Mouse (Mus musculus) liver, postnatal 0 days (tissue): ENCODE data around the gene Pigl. TPM values are rescaled to one million over a fixed set of nuclear protein-coding genes. Genes with fewer than 3 reads are reported as not detected.
"Not testable (repeated sequence)": the region's sequence is repeated elsewhere in the genome, so short reads cannot be mapped to it uniquely, and the experiment has no call there.

Experiments used
- ATAC-seq: fragments of 200-750 bp; cut with Nextera tagmentation; 2 replicates; pipeline ENCODE4 v1.8.0; 2017; ENCODE audit warnings: mild to moderate bottlenecking, moderate library complexity
- DNase-seq: peaks from one replicate; pipeline ENCODE4 v3.0.0-alpha.2; 2016
- H3K27ac ChIP-seq: fragments of 300-500 bp; sonication (generic); 2 replicates; pipeline ENCODE4 v1.5.1; 2014; ENCODE audit warnings: antibody characterized with exemption, moderate library complexity, mild to moderate bottlenecking, low read depth
- H3K27me3 ChIP-seq: fragments of 300-500 bp; sonication (generic); 2 replicates; pipeline ENCODE4 v1.6.1; 2014; ENCODE audit warnings: low read length, control low read depth, mixed read lengths; ENCODE audit not compliant: insufficient read depth
- H3K36me3 ChIP-seq: fragments of 300-500 bp; sonication (generic); replicated peaks from 2 replicates; pipeline ENCODE4 v1.6.1; 2014; ENCODE audit warnings: mild to moderate bottlenecking, control low read depth, low read length, moderate library complexity, mixed read lengths; ENCODE audit not compliant: insufficient read depth
- H3K4me1 ChIP-seq: fragments of 300-500 bp; sonication (generic); 2 replicates; pipeline ENCODE4 v1.6.1; 2014; ENCODE audit warnings: antibody characterized with exemption, mild to moderate bottlenecking, control low read depth; ENCODE audit not compliant: insufficient read depth
- H3K4me2 ChIP-seq: fragments of 300-500 bp; sonication (generic); 2 replicates; pipeline ENCODE4 v1.6.1; 2014; ENCODE audit warnings: low read depth, mild to moderate bottlenecking, low read length, moderate library complexity, mixed read lengths
- H3K4me3 ChIP-seq: fragments of 300-500 bp; sonication (generic); 2 replicates; pipeline ENCODE4 v1.5.1; 2014; ENCODE audit warnings: low read depth, low read length
- H3K9ac ChIP-seq: fragments of 300-500 bp; sonication (generic); replicated peaks from 2 replicates; pipeline ENCODE4 v1.6.1; 2014; ENCODE audit warnings: mild to moderate bottlenecking, moderate library complexity
- H3K9me3 ChIP-seq: fragments of 300-500 bp; sonication (generic); 2 replicates; pipeline ENCODE4 v1.6.1; 2016; ENCODE audit warnings: mild to moderate bottlenecking, control low read depth, low read length, mixed read lengths
- CTCF ChIP-seq: sonication (generic); IDR thresholded peaks from 2 replicates; pipeline ENCODE4 v1.5.1; 2016; ENCODE audit warnings: antibody characterized with exemption, low read depth
- EP300 ChIP-seq: IDR thresholded peaks from 2 replicates; pipeline ENCODE4 v1.6.1; 2016; ENCODE audit warnings: antibody characterized with exemption, low read depth, mild to moderate bottlenecking
- WGBS: fragments of 180-500 bp; shearing (Covaris S2); extraction: QIAGEN DNeasy Blood & Tissue Kit; methylation state at CpG from one replicate; pipeline ENCODE4 v1.1.7; 2014; ENCODE audit not compliant: insufficient replicate concordance; 5-methylcytosine and 5-hydroxymethylcytosine counted together
- polyA plus RNA-seq: library from polyadenylated mRNA; unstranded; fragments of >200 nt; fragmentation: Nextera tagmentation; extraction: Ambion mirVana; gene quantifications from 2 replicates; pipeline ENCODE4 v1.2.1, GENCODE M21; 2015

Pigl gene
- polyA plus RNA-seq, 1 experiment from 2014 or later: 2.7 TPM

GRCm38 (mm10) chr11:62456483-62457172 lies 1.6 kb upstream of the Pigl start:
- Histone ChIP-seq H3K9ac (peak overlapping the region; percentile 97), H3K9me3 (no peaks in the 10 kb centered on the region), H3K27ac (peak overlapping the region; percentile 98), H3K36me3 (0 out of 2 replicates have a peak, but pooled peaks cover 6% of the 10 kb centered on the region), H3K4me1 (peaks cover 13% of the 10 kb centered on the region), H3K4me2 (peak overlapping the region; percentile 92), H3K4me3 (peak overlapping the region; percentile 87), H3K27me3 (no peaks in the 10 kb centered on the region)
- no peak for TF ChIP-seq EP300
- peak; percentile 37 for TF ChIP-seq CTCF
- DNase-seq (peak; percentile 66), ATAC-seq (peak; percentile 58)
- WGBS: under 1% methylated on average over 41 of the region's 42 CpGs

GRCm38 (mm10) chr11:62457241-62457890 lies 894 bp upstream of the Pigl start:
- ATAC-seq (peak; percentile 90), DNase-seq (peak; percentile 92)
- 1% methylated on average over 64 of the region's 73 CpGs for WGBS
- Histone ChIP-seq H3K36me3 (0 out of 2 replicates have a peak, but pooled peaks cover 6% of the 10 kb centered on the region), H3K4me2 (peak overlapping the region; percentile 92), H3K9ac (peak overlapping the region; percentile 97), H3K4me3 (peak overlapping the region; percentile 87), H3K9me3 (no peaks in the 10 kb centered on the region), H3K27me3 (no peaks in the 10 kb centered on the region), H3K27ac (peak overlapping the region; percentile 98), H3K4me1 (peaks cover 13% of the 10 kb centered on the region)
- TF ChIP-seq CTCF: peak; percentile 21; the same call in 1 of the 2 replicates
- no peak for TF ChIP-seq EP300

GRCm38 (mm10) chr11:62457891-62458270 lies 379 bp upstream of the Pigl start:
- no peaks in the 10 kb centered on the region for H3K27me3 ChIP-seq
- H3K36me3 ChIP-seq: 0 out of 2 replicates have a peak, but pooled peaks cover 3% of the 10 kb centered on the region
- whole genome bisulfite sequencing: 0% methylated on average over 18 of the region's 18 CpGs
- H3K9me3 ChIP-seq: no peaks in the 10 kb centered on the region
- H3K4me1 ChIP-seq: peaks cover 13% of the 10 kb centered on the region
- TF ChIP-seq EP300: no peak
- no peak for TF ChIP-seq CTCF
- peak overlapping the region; percentile 87 for H3K4me3 ChIP-seq
- peak overlapping the region; percentile 98 for H3K27ac ChIP-seq
- peak overlapping the region; percentile 97 for H3K9ac ChIP-seq
- DNase-seq: no peak
- H3K4me2 ChIP-seq: peak overlapping the region; percentile 92
- no peak for ATAC-seq

- no peaks in the 10 kb centered on the region for H3K9me3 ChIP-seq
- H3K4me1 ChIP-seq: peaks cover 13% of the 10 kb centered on the region
- 1% methylated on average over 9 of the region's 9 CpGs for WGBS
- peak overlapping the region; percentile 98 for H3K27ac ChIP-seq
- ATAC-seq (0 out of 2 replicates have a peak, but pooled peaks have one; percentile 2), DNase-seq (no peak)
- H3K27me3 ChIP-seq: no peaks in the 10 kb centered on the region
- H3K9ac ChIP-seq: peak overlapping the region; percentile 97
- H3K4me2 ChIP-seq: peak overlapping the region; percentile 92
- no peaks in the 10 kb centered on the region for H3K36me3 ChIP-seq
- TF ChIP-seq EP300 (no peak), CTCF (no peak)
- peak overlapping the region; percentile 87 for H3K4me3 ChIP-seq
Observed at GRCm38 (mm10) chr11:62458780-62459179, 520 bp downstream of the Pigl start.

- H3K27me3 ChIP-seq, ATAC-seq, H3K27ac ChIP-seq, H3K36me3 ChIP-seq, H3K4me2 ChIP-seq, H3K9me3 ChIP-seq, DNase-seq, H3K4me3 ChIP-seq, H3K9ac ChIP-seq: not testable (repeated sequence)
- H3K4me1 ChIP-seq: peaks cover 37% of the 10 kb centered on the region
- 95% methylated on average over 1 of the region's 1 CpGs for WGBS
Observed at GRCm38 (mm10) chr11:62462529-62462928, 4.3 kb downstream of the Pigl start.

- Histone ChIP-seq H3K36me3 (no peaks in the 10 kb centered on the region), H3K9me3 (no peaks in the 10 kb centered on the region), H3K27me3 (no peaks in the 10 kb centered on the region), H3K9ac (no peak overlapping the region), H3K27ac (no peak overlapping the region), H3K4me2 (no peak overlapping the region), H3K4me3 (no peak overlapping the region), H3K4me1 (peaks cover 37% of the 10 kb centered on the region)
- no peak for TF ChIP-seq CTCF
- TF ChIP-seq EP300: no peak
- no peak for ATAC-seq
- no peak for DNase-seq
- 63% methylated on average over 2 of the region's 2 CpGs for WGBS
Observed at GRCm38 (mm10) chr11:62463225-62463915, 5.1 kb downstream of the Pigl start.
